Mouse (Mus musculus) cerebellum, adult 11-12 months (tissue): ENCODE data around the gene Kmt2d.

Experiments used
- DNase-seq: peaks from one replicate; pipeline ENCODE4 v3.0.0; 2022

Gene Kmt2d

DNA sequence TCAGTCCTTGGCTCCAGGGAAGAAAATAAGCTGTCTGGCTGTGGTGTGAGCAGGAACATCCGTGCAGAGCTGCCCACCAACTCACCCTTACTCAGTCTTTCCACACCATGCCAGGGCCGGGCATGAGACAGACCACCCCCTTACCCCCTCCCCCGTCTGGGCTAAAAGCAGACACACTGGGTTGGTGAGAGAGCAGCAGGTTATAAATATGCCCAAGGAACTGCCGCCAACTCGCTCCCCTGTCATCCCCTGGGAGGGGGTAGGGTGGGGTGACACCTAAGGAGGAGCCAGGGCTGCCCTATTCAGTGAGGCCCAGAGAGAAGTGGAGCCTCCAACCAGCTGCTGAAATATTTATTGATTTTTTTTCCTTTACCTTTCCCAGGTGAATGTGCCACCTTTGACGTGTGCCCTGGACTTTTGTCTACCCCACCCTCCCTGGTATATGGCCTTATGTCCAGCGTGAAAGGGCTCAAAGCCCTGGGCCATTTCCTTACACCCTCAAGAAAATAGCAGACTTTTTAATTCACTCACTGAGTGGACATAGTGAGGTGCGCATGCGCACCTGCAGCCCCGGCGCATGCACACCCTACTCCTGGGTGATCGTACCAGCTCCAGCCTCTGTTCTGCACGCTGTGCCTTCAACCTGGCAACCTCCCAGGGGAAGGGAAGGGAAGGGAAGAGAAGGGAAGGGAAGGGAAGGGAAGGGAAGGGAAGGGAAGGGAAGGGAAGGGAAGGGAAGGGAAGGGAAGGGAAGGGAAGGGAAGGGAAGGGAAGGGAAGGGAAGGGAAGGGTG lies 74.0 kb downstream of the Kmt2d start:
- no peak for DNase-seq

DNA sequence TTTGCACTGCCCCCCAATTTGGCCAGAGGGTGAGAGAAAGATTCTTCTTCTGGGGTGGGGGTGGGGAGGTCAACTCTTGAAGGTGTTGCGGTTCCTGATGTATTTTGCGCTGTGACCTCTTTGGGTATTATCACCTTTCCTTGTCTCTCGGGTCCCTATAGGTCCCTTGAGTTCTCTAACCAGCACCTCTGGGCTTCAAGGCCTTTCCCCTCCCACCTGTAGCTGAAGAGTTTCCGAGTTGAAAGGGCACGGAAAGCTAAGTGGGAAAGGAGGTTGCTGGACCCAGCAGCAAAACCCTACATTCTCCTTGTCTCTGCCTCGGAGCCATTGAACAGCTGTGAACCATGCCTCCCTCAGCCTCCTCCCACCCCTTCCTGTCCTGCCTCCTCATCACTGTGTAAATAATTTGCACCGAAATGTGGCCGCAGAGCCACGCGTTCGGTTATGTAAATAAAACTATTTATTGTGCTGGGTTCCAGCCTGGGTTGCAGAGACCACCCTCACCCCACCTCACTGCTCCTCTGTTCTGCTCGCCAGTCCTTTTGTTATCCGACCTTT lies 77.8 kb downstream of the Kmt2d start:
- no peak for DNase-seq

DNA sequence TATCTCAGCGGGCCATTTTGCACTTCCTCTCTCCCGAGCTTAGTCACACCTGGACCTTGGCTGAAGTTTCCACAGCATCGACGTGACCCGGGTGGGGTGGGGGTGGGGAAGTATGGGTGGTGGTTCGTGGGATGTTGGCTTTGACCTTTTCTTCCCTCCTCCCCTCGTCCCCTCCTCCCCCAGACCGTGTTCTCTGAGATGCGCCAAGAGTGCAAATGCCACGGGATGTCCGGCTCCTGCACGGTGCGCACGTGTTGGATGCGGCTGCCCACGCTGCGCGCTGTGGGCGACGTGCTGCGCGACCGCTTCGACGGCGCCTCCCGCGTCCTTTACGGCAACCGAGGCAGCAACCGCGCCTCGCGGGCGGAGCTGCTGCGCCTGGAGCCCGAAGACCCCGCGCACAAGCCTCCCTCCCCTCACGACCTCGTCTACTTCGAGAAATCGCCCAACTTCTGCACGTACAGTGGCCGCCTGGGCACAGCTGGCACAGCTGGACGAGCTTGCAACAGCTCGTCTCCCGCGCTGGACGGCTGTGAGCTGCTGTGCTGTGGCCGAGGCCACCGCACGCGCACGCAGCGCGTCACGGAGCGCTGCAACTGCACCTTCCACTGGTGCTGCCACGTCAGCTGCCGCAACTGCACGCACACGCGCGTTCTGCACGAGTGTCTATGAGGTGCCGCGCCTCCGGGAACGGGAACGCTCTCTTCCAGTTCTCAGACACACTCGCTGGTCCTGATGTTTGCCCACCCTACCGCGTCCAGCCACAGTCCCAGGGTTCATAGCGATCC lies 78.6 kb downstream of the Kmt2d start:
- no peak for DNase-seq

DNA sequence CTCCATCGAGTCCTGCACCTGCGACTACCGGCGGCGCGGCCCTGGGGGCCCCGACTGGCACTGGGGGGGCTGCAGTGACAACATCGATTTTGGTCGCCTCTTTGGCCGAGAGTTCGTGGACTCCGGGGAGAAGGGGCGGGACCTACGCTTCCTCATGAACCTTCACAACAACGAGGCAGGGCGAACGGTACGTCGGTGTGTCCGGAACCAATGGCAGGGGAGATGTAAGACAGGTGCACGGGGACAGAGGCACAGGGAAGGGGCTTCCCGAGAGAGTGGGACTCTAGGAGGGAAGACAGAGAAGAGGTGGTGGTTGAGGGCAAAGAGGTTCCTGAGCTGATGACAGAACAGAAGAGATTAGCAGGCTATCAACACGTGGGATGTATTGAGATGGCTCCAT lies 79.2 kb downstream of the Kmt2d start:
- DNase-seq = no peak

DNA sequence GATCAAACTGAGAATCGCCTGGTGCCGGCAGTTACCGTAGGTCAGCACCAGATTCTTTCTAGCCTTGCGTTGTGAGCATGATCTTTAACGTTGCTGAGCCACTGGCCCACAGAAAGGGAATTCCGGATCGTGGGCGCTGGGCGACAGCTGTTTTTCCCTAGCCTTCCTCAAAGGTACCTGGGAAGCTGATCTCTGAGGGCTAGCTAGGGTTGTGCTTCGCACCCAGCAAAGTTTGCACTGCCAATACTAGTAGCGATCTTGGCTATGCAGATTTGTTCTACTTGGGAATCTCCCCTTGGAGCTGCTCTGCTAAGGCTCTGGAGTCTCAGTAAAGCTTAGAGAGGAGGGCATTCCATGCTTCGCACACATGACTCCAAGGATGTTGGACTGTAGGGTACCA lies 79.8 kb downstream of the Kmt2d start:
- DNase-seq = no peak

DNA sequence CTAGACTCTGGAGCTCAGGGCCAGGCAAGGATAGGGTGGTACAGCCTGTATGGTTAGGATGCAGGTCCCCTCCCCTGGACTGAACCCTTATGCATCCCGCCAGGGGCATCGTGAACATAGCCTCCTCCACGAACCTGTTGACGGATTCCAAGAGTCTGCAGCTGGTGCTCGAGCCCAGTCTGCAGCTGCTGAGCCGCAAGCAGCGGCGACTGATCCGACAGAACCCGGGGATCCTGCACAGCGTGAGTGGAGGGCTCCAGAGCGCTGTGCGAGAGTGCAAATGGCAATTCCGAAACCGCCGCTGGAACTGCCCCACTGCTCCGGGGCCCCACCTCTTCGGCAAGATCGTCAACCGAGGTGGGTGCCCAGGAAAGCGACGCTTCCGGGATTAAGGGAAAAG lies 80.2 kb downstream of the Kmt2d start:
- DNase-seq = no peak

DNA sequence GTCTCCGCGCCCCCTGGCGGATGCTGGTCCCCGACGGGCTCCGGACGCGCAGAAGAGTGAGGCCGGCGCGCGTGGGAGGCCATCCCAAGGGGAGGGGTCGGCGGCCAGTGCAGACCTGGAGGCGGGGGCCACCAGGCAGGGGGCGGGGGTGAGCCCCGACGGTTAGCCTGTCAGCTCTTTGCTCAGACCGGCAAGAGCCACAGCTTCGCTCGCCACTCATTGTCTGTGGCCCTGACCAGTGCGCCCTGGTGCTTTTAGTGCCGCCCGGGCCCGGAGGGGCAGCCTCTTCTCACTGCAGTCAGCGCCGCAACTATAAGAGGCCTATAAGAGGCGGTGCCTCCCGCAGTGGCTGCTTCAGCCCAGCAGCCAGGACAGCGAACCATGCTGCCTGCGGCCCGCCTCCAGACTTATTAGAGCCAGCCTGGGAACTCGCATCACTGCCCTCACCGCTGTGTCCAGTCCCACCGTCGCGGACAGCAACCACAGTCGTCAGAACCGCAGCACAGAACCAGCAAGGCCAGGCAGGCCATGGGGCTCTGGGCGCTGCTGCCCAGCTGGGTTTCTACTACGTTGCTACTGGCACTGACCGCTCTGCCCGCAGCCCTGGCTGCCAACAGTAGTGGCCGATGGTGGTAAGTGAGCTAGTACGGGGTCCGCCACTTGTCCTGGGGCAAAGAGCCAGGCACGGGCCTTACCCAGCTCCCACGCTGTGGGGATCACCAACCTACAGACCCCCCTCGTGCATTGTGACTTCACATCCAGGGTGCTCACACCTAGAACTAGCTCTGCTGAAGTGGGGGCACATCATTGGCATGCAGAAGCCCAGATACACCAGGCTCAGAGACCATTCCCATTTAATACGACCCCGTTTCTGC lies 81.1 kb downstream of the Kmt2d start, which contains the start of gene Wnt1:
Gene Wnt1, plus strand, starts transcription at position 197 of the 875 bp plus-strand sequence.
- no peak for DNase-seq

DNA sequence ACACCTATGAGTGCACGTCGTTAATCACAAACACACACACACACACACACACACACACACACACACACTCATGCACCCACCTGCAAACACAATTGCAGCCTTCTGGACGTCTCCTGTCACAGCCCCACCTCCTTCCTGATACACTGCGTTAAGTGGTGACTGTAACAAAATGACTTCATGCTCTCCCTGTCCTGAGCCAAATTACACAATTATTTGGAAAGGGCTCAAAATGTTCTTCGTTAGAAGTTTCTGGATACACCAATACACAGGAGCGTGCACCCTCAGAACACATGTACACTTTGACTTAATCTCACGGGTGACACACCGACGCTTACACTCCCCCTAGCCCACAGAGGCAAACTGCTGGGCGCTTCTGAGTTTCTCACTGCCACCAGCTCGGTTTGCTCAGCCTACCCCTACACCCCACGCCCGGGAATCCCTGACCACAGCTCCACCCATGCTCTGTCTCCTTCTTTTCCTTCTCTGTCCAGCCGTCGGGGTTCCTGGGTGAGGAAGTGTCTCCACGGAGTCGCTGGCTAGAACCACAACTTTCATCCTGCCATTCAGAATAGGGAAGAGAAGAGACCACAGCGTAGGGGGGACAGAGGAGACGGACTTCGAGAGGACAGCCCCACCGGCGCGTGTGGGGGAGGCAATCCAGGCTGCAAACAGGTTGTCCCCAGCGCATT lies 81.9 kb downstream of the Kmt2d start:
- DNase-seq = no peak

DNA sequence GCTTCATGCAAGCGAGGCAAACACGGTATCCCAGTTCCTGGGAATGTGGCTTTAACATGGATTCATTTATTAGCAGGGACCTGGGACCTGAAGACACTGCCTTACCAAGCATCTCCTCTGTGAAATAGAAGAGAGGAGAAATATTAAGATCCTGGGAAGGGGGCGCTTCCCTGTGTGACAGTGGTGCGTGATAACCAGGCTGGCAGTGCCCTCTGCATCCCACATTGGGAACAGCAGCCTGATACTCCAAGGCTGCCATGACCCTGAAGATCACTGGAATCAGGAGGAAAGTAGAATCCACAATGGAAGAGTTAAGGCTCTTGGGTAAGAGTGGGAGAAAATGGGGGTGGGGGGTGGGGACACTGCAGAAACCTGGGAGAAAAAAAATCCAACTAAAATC lies 83.1 kb downstream of the Kmt2d start:
- DNase-seq = no peak

DNA sequence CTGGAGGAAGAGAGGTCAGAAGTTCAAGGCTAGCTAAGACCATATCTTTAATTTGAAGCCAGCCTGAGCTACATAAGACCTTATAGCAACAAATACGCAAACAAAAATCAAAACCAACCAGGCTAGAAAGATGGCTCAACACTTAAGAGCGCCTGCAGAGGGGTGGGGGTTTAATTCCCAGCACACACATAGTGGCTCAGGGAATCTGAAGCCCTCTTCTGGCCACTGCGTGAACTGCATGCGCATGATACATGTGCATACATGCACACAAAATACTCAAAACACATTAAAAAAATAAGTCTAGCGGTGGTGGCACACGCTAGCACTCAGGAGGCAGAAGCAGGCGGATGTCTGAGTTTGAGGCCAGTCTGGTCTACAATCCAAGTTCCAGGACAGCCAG lies 85.3 kb downstream of the Kmt2d start:
- no peak for DNase-seq
